Mouse (Mus musculus) R1 (cell line): ENCODE measurements around the gene Dhdh.
"Not testable (repeated sequence)": the region's sequence is repeated elsewhere in the genome, so short reads cannot be mapped to it uniquely, and the experiment has no call there.

Experiments
- DNase-seq: peaks from one replicate; pipeline ENCODE4 v3.0.0-alpha.2; 2018; ENCODE audit warnings: low read depth, low spot score

Dhdh gene

GRCm38 (mm10) chr7:45509912-45510787, 21.5 kb upstream of the Dhdh start, which contains the start of gene Nucb1:
TSS of gene Nucb1 (minus strand) at chr7:45510406.
- DNase-seq: peak; percentile 97

GRCm38 (mm10) chr7:45509181-45509882, 20.7 kb upstream of the Dhdh start:
- DNase-seq: no peak

GRCm38 (mm10) chr7:45508561-45508960, 20.0 kb upstream of the Dhdh start:
- peak; percentile 62 for DNase-seq

- DNase-seq: no peak
These were observed 19.0 kb upstream of the Dhdh start for GRCm38 (mm10) chr7:45507583-45507982.

- DNase-seq: no peak
These were observed 9.8 kb upstream of the Dhdh start for GRCm38 (mm10) chr7:45498427-45498826.

- DNase-seq: no peak
These were observed 5.9 kb upstream of the Dhdh start for GRCm38 (mm10) chr7:45494548-45494947.

GRCm38 (mm10) chr7:45492951-45493350, 4.3 kb upstream of the Dhdh start:
- DNase-seq: no peak

- no peak for DNase-seq
These were observed 3.7 kb upstream of the Dhdh start for GRCm38 (mm10) chr7:45492225-45492844.

- DNase-seq: peak; percentile 43
These were observed 2.7 kb upstream of the Dhdh start for GRCm38 (mm10) chr7:45491264-45491663.

GRCm38 (mm10) chr7:45490822-45491221, 2.2 kb upstream of the Dhdh start:
- no peak for DNase-seq

GRCm38 (mm10) chr7:45489578-45489977, 973 bp upstream of the Dhdh start:
- DNase-seq: no peak

- no peak for DNase-seq
These were observed 728 bp downstream of the Dhdh start for GRCm38 (mm10) chr7:45487861-45488292.

- no peak for DNase-seq
These were observed 1.7 kb downstream of the Dhdh start, which contains the start of gene Gm45808 for GRCm38 (mm10) chr7:45486761-45487415. TSS of gene Gm45808 (minus strand) at chr7:45486811.

GRCm38 (mm10) chr7:45486158-45486557, 2.4 kb downstream of the Dhdh start:
- no peak for DNase-seq

GRCm38 (mm10) chr7:45484985-45485384, 3.6 kb downstream of the Dhdh start:
- not testable (repeated sequence) for DNase-seq

- DNase-seq: no peak
These were observed 6.4 kb downstream of the Dhdh start for GRCm38 (mm10) chr7:45482166-45482565.

- peak; percentile 94 for DNase-seq
These were observed 7.2 kb downstream of the Dhdh start, which contains the start of gene Tulp2 for GRCm38 (mm10) chr7:45481374-45481927. TSS of gene Tulp2 (plus strand) at chr7:45481877.

GRCm38 (mm10) chr7:45480310-45480709, 8.3 kb downstream of the Dhdh start:
- DNase-seq: not testable (repeated sequence)

- DNase-seq: no peak
These were observed 9.8 kb downstream of the Dhdh start for GRCm38 (mm10) chr7:45478774-45479173.

GRCm38 (mm10) chr7:45477003-45477402, 11.6 kb downstream of the Dhdh start:
- DNase-seq: peak; percentile 80

GRCm38 (mm10) chr7:45476453-45476852, 12.2 kb downstream of the Dhdh start:
- DNase-seq: no peak
